Mouse (Mus musculus) cortical plate, adult 2 months (tissue): ENCODE results near the gene Aff3. TPM values are rescaled to one million over a fixed set of nuclear protein-coding genes. Genes with fewer than 3 reads are reported as not detected.

Source experiments
- H3K27ac ChIP-seq: fragments of 200-500 bp; 2 replicates; pipeline ENCODE4 v1.5.1; 2012; ENCODE audit warnings: low read length, control low read depth, inconsistent platforms; ENCODE audit not compliant: insufficient read depth
- H3K4me1 ChIP-seq: fragments of 200-500 bp; 2 replicates; pipeline ENCODE4 v1.6.1; 2011; ENCODE audit warnings: low read length; ENCODE audit not compliant: control insufficient read depth, insufficient read depth
- H3K4me3 ChIP-seq: fragments of 200-500 bp; 2 replicates; pipeline ENCODE4 v1.5.1; 2011; ENCODE audit warnings: mild to moderate bottlenecking, low read length, control low read depth; ENCODE audit not compliant: insufficient read depth
- CTCF ChIP-seq: fragments of 200-500 bp; IDR thresholded peaks from 2 replicates; pipeline ENCODE4 v1.5.1; 2011; ENCODE audit warnings: mild to moderate bottlenecking, control low read depth, low read length; ENCODE audit not compliant: insufficient read depth; ENCODE audit errors: extremely low read depth
- POLR2A ChIP-seq: fragments of 200-500 bp; IDR thresholded peaks from 2 replicates; pipeline ENCODE4 v1.6.1; 2011; ENCODE audit warnings: mild to moderate bottlenecking, low read length, control low read depth; ENCODE audit not compliant: insufficient read depth; ENCODE audit errors: extremely low read depth
- polyA plus RNA-seq: library from polyadenylated mRNA; depleted of rRNA; stranded (reverse); fragments of >200 nt; gene quantifications from 2 replicates; pipeline ENCODE4 v1.2.3, GENCODE M21; 2012

The Aff3 gene
- polyA plus RNA-seq, 1 experiment, result 24.1 TPM

GRCm38 (mm10) chr1:38250246-38250645 is 414.5 kb downstream of the Aff3 start:
- no peak overlapping the region for H3K4me3 ChIP-seq
- H3K27ac ChIP-seq, result no peak overlapping the region
- peaks cover 2% of the 10 kb centered on the region; the same call in 1 of the 2 replicates for H3K4me1 ChIP-seq
- TF ChIP-seq CTCF (no peak), POLR2A (no peak)

- no peak for TF ChIP-seq POLR2A
- TF ChIP-seq CTCF, result no peak
Observed at GRCm38 (mm10) chr1:38249561-38249960, 415.2 kb downstream of the Aff3 start.

DNA sequence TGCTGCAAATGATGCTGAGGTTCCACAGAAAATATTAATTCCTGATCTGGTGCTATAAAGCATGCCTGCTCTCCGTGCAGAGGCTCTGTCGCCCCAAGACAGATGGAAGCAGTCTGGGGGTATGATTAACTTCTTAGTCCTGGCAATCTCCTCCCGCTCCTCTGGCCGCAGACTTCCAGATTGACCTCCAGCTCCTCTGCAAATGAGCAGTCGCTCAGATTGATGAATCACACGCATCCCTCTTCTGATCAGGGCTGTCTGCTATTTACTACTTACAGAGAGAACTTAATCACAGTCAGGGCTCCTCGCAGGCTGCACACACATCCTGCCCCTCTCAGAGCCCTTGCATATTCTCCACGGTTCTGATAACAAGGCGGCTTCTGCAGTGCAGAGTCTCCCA is 416.7 kb downstream of the Aff3 start:
- Histone ChIP-seq H3K4me3 (no peak overlapping the region), H3K4me1 (peaks cover 2% of the 10 kb centered on the region; the same call in 1 of the 2 replicates), H3K27ac (no peak overlapping the region)
- no peak for TF ChIP-seq POLR2A
- no peak for TF ChIP-seq CTCF

More at GRCm38 (mm10) chr1:38249561-38249960, 415.2 kb downstream of the Aff3 start:
- Histone ChIP-seq H3K27ac (no peak overlapping the region), H3K4me3 (no peak overlapping the region), H3K4me1 (peaks cover 2% of the 10 kb centered on the region; the same call in 1 of the 2 replicates)

GRCm38 (mm10) chr1:38242559-38242958 is 422.2 kb downstream of the Aff3 start:
- Histone ChIP-seq H3K27ac (no peak overlapping the region), H3K4me1 (peaks cover 10% of the 10 kb centered on the region), H3K4me3 (no peak overlapping the region)
- TF ChIP-seq CTCF (no peak), POLR2A (no peak)

- H3K4me3 ChIP-seq, result no peak overlapping the region
- TF ChIP-seq POLR2A, result no peak
- TF ChIP-seq CTCF, result no peak
- peaks cover 10% of the 10 kb centered on the region for H3K4me1 ChIP-seq
- H3K27ac ChIP-seq, result no peak overlapping the region
Observed at GRCm38 (mm10) chr1:38241801-38242200, 423.0 kb downstream of the Aff3 start.

GRCm38 (mm10) chr1:38241221-38241666 is 423.5 kb downstream of the Aff3 start:
- no peak for TF ChIP-seq CTCF
- TF ChIP-seq POLR2A, result no peak

DNA sequence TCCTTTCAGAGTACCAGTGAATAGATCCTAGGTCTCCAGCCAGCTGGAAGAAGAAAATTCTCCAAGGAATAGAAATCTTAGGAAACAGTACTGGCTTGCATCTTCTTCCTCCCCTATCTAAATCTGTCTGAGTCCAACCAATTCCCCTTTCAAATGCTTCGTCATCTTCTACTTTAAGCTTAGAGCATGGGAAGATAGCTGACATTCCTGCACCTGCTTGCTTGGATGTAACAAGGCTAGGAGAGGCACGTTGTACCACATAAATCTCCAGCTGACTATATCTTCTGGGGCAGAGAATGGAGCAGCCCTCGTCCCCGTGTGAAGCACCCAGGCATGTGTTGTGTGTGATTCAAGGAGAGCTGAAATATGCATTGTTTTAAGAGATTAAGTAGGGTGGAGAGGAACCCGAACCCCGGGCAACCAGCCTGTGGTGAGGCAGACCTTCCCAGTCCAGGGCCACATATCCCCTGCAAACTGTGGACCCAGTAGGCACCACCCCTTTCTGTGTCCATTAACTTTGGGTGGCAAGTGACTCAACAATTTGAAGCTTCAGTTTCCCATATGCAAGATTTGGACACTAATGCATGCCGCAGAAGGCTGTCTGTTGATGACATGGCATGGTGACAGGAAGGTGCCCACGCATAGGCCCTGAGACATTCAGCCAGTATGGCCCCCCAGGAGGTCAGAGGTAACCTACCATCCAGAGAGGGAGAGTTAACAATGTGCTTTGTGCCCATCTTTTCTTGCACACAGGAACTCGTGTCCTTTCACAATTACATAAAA is 424.1 kb downstream of the Aff3 start:
- Histone ChIP-seq H3K4me3 (no peak overlapping the region), H3K4me1 (peaks cover 10% of the 10 kb centered on the region), H3K27ac (no peak overlapping the region)
- no peak for TF ChIP-seq POLR2A
- no peak for TF ChIP-seq CTCF

More at GRCm38 (mm10) chr1:38241221-38241666, 423.5 kb downstream of the Aff3 start:
- Histone ChIP-seq H3K4me1 (peaks cover 10% of the 10 kb centered on the region), H3K27ac (no peak overlapping the region), H3K4me3 (no peak overlapping the region)

GRCm38 (mm10) chr1:38239516-38239915 is 425.2 kb downstream of the Aff3 start:
- Histone ChIP-seq H3K4me1 (peaks cover 10% of the 10 kb centered on the region), H3K4me3 (no peak overlapping the region), H3K27ac (no peak overlapping the region)
- no peak for TF ChIP-seq POLR2A
- no peak for TF ChIP-seq CTCF

DNA sequence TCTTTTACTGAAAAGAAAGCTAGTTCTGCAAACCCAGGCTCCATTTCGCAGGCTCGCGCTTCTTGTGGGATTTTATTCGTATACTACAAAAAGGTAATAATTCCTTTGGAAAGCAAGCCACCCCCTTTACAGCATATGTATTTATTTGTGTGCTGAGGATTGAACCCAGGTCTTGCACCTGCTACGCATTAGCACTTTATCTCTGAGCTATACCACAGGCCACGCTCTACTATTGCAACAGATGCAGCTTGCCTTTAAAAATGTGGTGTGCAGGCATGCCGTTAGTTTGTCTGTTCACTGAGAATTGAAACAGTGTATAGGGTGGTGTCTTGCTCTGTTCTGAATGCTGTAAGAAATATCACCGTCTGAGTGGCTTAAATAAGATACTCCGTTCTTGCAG is 426.9 kb downstream of the Aff3 start:
- TF ChIP-seq CTCF (no peak), POLR2A (no peak)
- H3K27ac ChIP-seq, result no peak overlapping the region
- H3K4me3 ChIP-seq, result no peak overlapping the region
- H3K4me1 ChIP-seq, result peaks cover 10% of the 10 kb centered on the region

- Histone ChIP-seq H3K4me1 (peaks cover 10% of the 10 kb centered on the region), H3K4me3 (no peak overlapping the region), H3K27ac (no peak overlapping the region)
- TF ChIP-seq CTCF (no peak), POLR2A (no peak)
Observed at GRCm38 (mm10) chr1:38237027-38237787, 427.5 kb downstream of the Aff3 start.
